Mouse (Mus musculus) 416B (cell line): Measurements from ENCODE around the gene Gm10309.
"Not testable (repeated sequence)": the region's sequence is repeated elsewhere in the genome, so short reads cannot be mapped to it uniquely, and the experiment has no call there.

Source experiments
- DNase-seq: peaks from one replicate; pipeline ENCODE4 v3.0.0; 2011; ENCODE audit warnings: low read depth

The Gm10309 gene

DNA sequence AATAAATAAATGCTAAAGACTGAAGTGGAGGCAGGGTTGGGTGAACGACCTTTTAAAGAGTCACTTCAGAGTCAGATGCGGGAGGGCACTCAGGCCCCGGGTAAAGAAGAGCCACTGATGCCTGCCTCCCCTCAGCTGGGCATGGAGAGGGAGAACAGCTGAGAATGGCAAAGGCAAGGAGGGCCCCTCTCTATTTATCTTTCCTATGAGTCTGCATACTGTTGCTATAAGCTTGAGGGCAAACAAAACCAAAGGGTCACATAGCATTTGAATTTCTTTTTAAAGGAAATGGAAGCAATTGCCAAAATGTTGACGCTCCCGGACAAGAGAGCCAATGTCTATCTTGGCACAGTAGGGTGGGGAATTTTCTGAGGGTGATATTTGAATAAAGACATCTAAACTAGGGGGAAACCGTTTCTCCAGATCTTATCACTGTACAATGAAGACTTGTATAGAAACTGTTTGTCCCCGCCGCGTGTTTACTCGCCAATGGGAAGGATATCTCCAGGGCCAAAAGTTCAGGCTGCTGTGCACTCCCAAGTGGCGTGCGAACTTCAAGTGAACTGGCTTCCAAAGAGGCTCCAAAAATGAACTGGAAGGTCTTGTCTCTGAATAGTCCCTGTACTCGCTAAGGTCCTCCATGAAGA lies 10.1 kb upstream of the Gm10309 start:
- DNase-seq = no peak

DNA sequence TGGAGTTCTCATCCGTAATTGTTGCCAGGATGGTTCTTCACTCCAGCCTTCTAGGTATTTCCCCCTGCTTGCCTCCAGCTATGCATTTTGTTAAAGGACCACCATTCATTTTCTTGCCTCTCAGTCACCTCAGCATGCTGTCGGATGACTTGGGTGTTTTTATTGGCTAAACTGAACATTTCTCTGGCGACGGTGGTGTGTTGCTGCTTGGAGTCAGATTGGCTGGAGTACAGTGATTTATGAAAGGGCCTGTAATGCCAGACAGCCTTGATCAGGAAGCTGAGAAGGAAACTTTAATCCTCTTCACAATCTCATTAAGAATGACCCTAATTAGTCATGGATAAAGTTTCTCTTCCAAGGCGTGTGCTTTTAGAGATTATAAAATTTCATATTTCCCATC lies 4.8 kb upstream of the Gm10309 start:
- no peak for DNase-seq

DNA sequence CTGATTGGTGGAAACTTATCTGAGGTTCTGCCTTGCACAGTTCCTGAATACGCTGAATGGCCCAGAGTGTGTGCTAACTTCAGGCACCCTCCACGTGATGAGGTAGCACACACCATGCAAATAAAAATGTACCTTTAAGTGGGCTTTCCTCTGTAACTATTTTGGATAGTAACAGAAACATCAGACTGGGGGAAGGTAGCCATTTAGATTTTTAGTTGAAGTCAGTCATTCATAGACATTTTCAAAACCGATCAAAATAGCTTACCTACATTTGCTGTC lies 3.1 kb upstream of the Gm10309 start:
- DNase-seq = no peak

DNA sequence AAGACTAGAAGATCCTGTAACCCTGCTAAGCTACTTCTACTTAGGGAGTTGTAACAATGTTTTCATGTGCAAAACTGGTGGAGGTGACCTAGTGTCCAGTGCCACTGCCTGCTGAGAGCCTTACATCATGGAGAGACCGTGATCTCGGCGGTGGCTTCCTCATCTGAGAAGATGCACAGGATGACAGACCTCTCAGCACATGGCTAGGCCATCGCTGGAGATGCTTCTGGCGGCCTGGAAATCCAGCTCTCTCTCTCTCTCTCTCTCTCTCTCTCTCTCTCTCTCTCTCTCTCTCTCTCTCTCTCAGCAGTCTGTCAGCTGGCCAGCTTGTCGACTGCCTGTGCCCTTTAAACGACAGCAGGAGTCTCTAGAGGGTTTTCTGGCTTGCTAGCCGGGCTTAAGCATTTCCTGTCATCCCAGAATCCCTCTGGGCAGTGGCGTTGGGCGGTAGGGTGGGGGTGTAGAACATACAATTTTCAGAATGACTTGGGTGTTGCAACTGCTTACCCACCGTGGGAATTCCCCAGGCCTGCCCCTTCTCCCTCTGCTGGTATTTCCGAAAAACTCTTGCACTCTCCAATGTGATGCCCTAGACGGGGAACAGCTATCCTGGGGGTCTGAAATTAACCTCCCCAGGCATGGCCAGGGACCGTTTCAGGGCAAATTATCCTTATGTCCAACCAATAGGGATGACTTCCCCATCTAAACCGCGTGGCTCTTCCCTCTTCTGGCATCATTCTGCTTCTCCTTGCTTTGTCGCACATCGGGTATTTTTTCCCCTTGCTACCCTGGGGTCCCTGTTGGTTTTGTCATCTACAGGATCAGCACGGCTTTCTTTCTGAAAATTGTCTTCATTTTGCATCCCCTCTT lies 2.5 kb upstream of the Gm10309 start:
- no peak for DNase-seq

DNA sequence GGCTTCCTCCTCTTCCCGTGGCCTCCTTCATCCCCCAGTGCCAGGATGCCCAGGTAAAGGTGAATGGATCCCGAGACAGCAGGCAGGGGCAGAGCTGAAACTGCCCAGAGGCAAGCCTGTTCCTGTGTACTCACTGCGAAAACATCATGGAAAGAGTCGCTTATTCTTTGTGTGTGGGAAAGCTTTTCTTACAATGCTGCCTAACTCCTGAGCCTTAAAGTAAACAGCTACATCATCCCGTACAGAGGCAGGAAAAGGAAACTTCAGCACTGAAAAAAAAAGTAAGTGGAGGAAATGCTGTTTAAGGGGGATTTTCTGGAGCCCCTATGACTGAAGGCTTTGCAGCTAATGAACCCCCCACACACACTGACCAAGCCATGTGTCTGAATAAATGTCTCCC lies 1.8 kb upstream of the Gm10309 start:
- no peak for DNase-seq

DNA sequence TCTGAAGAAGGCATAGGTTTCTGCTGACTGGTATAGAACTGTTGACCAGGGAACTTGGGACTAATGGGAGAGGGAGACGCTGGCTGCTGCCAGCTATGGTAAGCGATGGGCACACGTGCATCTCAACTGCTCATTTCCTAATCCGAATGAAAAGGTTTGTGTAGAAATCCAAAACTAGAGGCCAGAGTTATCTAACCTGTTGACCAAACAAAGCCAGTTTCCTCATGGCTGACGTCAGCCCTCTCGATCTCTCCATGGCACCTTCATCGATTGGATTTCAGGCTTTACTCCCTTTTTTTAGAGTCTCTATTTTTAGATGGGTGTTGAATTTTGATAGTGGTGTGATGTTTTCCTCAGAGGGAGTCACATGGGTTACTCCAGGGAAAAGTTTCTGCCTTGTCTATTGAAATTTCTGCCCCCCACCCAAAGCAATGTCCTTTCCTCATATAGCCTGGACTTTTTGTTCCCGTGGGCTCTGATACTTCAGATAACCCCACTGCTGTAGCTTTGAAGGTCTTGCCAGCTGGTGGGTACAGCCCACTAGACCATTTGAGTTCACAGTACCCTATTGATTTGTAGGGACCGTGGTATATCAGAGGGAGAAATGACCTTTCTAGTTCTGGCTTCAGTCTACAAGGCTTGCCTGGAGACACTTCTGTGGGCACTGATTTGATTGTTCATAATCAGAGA lies 1.7 kb downstream of the Gm10309 start:
- DNase-seq = no peak

DNA sequence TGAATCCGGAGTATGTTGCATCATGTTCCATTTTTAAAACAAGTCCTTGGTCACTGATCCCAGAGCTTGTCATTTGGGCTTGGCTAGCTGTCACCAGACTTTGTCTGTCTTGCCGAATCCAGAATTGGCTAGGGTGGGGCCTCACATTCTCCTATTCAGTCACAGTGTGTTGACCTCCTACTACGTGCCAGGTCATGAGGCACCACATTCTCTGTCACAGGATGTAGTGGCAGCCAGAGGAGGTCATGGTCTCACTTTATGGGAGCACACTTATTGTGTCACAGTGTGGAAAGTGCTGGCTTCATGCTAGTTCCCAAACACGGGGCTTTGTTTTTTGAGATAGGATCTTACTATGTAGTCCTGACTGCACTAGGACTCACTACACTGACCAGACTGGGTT lies 3.6 kb downstream of the Gm10309 start:
- no peak for DNase-seq

DNA sequence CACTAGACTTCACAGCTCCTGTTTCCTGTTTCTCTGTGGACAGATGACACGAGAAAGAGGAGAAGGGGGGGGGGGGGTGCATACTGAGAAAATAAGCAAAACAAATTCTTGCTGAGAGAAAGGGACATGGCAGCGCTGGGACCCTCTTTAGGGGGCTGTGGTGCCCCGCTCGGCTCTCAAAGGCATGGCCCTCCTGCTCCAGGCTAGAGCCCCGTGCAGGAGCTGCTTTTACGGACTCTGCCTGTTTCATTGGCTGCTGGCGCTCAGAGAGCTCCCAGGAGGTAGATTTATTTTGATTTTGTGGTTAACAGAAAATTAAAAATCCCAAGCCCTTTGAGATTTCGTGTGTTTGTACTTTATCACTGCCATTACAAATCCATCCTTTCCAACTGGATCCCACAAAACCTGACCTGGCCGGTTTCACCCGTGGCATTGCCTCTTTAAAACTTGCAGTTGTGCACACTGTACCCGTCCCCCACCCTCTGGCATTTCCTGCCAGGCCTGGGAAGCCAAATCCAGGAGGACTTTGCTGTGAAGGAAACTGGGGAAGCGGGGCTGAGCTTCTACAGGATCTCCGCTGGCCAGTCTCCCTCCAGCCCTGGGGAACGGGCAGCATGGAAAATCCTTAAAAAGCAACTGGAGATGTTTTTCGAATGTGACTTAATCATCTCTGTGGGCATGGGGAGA lies 5.5 kb downstream of the Gm10309 start:
- DNase-seq = no peak

DNA sequence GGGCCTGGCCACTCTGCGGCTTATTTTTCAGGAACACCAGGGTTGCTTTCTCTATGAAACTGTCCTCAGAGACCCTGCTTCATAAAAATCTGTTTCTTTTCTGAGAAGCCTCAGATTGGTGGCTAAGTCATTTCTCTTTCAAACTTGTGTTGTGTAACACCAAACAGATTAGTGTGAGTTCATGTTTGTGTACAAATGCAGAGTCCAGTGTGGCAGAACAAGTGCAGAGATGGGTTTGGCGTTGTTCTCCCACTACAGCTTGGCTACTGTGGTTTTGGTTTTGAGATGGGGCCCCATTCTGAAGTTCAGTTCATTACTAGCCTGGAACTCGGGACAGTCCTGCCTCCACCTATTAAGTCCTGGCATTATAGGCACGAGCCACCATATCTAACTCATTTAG lies 7.7 kb downstream of the Gm10309 start:
- DNase-seq = no peak

DNA sequence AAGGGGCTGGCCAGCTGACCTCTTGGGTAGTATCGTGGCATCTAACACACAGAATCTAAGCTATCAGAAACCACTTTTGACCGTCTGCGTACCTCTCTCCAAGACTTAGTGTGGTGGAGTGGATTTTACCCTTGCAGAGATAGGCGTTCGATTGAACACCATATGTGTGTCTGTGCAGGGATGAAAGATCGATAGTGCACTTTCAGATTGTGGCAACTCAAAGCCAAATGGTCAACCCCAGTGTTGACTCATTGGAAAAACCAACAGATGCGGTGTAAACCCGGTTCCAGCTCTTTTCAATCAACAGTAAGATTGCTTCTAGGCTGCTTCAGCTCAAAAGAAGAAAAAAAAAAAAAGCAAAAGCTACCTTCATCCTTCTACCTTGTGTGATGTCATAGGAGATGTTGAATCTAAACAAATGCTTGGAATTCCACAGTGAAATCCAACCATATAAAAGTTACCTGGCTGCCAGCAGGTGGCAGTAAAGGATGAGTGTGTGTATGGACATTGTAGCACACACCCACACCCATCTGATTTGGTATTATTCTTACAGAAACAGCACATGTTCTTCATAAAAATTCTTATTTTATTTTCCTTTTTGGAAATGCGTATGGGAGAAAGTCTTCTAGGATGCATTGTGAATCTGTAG lies 8.8 kb downstream of the Gm10309 start:
- DNase-seq = peak; percentile 47

DNA sequence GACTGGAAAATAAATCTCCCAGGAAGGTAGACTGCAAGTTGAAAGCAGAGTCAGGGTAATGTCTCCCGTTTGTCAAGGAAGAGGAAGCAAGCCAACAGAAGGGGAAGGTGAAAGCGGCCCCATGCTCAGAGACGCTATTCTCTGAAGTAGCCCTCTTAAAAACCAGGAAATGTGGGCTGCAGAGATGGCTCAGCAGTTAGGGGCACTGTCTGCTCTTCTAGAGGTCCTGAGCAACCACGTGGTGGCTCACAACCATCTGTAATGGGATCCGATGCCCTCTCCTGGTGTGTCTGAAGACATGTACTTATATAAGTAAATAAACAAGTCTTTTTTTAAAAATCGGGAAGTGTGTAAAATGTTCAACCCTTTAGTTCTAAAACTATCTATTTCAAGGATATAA lies 10.1 kb downstream of the Gm10309 start:
- DNase-seq = no peak

DNA sequence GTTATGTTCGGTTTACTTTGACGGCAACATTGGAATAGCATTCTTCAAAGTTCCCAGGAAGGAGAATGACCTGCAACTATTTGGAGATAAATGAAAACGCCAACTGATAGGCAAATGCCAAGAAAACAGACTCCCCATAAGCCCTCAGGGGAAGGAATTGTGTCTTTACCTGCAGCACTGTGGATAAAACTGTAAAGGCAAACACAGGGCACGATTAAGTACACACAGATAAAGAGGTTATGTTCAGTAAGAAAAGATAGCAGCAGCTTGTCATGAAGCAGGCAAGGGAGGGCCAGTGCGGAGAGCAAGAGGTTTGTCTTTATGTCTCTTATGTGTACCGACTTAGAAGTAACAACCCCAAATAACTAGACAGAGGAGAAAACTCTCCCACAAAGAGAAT lies 10.5 kb downstream of the Gm10309 start:
- DNase-seq = no peak

DNA sequence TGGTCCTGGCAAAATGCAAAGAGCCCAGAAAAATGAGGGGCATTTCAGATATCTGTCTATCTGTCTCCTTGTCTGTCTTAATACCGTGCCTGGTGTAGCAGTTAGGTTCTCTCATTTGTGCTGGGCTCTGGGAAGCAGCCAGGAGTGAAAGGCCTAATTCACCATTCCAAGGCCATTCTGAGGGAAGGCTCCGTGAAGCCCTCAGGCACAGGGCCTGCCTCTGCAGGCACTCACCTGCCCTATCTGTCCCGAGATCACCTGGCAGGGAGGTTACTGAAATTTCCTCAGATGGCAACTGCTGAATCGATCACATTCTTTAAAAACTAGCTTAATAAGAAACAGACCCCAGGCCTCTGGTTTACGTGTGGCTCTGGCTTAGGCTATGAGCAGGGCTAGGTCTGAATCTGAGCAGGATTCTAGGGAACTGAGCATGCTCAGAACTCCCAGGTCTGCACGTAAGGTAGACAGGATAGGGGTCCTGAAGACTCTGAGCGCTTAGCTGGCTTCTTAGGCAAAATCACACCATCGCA lies 11.1 kb downstream of the Gm10309 start:
- no peak for DNase-seq

DNA sequence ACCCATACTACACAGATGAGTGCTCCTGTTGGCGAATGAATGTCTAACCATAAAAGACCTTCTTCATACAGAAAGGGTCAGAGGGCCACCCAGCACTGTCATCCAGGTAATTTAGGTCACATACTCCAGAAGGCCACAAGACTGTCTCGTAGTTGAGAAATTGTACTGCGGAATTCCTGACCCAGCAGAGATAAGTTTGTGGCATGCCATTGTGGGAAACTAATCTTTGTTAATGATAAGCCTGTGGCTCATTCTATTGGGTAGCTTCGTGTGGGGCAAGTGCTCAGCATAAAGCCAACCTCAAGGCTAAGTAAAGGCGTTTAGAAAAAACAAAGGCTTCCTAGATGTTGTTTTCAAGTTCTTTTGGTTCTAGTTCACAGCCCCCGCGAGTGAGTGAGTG lies 12.7 kb downstream of the Gm10309 start:
- DNase-seq = peak; percentile 5

DNA sequence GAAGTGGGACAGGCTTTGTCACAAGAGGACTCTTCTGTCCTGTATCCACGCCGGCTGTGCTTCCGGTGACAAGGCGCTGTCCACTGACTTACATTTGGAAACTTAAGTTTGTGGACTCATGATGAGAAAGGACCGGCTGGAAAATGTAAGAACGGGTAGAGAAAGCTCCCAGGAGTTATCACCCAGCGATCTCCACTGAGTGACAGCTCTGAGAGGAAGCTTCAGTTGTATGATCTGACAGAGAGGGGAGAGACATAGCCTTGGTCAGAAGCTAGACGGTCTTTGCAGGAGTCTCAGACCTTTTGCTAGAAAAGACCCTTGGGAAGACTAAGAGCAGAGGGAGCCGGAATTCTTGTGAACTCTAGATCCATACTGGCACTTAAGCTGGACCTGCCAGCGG lies 15.2 kb downstream of the Gm10309 start:
- no peak for DNase-seq

DNA sequence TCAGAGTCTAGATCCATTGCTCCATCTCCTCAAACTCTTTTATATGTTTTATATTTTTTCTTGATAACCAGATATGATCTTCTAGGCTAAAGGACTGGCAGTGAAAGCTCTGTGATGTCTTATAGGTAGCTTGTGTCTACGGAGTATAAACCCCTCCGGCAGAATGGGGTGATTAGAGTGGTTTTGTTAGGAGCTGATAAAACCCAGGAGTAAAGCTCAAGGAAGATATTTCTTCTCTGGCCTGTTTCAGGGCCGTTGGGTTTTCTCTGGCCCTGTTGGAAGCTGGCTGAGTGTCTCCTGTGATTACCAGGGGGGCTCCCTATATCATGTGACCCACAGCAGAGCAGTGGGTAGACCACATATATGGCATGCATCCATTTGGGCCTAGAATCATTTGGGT lies 17.6 kb downstream of the Gm10309 start:
- no peak for DNase-seq

DNA sequence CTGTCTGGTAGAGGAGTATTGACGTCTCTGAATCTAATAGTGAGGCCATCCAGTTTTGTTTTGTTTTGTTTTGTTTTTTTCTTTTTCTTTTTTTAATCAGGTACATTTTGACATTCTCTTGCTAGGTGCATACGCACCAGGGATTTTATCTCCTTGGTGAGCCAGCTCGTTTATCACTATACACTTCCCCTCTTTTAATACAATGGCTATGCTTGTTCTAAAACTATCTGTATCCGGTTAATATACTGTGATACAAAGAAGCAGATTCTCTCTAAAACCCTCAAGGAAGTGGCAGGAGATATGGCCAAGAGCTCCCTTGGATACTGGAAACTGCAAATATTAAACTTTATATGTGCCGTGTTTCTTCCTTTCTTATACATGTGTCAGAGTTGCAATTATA lies 18.4 kb downstream of the Gm10309 start:
- no peak for DNase-seq

DNA sequence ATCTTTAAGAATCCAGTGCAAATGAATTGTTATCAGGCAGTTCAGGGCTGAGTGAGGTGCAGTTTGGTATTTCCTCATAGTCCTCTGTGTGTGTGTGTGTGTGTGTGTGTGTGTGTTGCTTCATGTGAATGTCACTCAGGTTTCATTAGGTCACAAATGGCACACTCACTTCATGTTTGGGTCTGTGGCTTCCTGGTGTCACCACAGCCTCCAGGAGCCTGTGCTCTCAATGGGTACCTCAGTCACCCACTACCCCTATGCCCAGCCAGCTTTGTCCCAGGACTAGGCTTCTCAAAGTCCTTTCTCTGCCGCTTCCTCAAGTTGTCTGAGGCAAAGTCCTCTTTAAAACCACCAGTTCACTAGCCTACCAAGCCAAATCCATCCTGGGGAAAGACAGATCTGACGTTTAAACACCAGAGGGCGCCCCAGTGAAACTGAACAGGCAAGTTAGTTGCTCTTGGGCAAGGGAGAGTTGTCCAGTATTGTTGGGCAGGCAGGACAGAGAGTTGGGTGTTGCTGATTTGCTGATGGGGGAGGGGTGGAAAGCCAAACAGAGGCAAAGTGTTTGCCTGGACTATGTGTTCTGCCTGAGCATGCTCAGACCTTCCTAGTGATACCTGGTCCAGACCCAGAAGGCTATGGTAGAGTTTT lies 20.8 kb downstream of the Gm10309 start:
- DNase-seq = peak; percentile 82

DNA sequence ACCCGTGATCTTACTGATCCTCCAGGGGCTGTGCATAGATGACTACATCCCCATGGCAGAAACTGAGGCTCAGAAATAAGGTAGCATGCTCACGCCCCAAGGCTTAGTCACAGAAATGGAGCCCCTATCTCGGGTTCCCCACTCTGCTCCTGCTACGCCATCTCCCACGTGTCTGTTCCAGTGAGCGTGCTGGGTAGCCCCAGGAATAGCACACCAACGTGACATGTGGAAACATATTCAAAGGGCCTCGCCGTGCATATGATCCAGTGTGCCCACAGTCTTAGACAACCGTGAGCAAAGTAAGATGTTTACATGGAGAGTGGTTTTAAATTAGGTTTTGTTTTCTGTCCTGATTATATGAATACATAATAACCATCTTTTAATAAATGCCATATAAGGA lies 22.4 kb downstream of the Gm10309 start:
- no peak for DNase-seq

DNA sequence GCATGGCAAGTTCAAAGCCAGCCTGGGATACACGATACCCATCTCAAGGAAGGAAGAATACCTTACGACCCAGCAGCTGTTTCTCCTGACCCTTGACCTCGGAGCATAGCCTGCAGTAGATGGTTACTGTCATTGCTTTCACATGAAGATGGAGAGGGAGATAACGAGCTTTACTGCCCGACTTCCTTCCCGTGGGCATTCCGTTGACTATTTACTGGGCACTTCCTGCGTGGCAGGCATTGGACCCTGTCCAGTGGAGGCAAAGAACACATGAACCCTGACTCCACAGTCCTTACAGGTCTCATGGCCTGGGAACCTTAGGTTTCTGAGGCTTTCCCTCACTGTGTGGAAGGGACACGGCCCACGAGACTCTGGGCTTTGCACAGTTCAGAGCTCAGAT lies 25.6 kb downstream of the Gm10309 start:
- DNase-seq = peak; percentile 22

DNA sequence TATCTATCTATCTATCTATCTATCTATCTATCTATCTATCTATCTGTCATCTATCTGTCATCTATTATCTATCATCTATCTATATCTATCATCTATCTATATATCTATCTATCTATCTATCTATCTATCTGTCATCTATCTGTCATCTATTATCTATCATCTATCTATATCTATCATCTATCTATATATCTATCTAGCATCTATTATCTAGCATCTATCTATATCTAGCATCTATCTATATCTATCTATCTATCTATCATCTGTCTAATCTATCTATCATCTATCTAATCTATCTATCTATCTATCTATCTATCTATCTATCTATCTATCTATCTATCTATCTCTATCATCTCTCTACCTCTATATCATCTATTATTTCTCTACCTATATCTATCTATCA lies 27.6 kb downstream of the Gm10309 start:
- not testable (repeated sequence) for DNase-seq

DNA sequence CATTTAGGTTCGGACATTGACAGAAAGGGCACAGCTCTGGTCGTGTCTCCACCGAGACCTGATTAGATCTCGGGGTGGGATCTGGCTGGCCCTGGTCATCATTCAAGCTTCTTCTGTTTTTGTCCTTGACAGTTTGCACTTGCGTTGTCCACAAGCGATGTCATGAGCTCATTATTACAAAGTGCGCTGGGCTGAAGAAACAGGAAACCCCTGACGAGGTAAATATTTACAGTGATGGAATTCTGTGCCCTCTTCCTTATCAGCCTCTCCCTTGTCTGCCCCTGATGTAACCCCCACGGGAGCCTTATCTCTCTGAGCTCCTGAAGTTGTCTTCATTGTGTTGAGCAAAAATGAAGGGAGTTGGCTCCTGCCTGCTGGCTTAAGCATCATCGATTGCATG lies 28.4 kb downstream of the Gm10309 start:
- DNase-seq = no peak
